Mouse (Mus musculus): Measurements from ENCODE around the gene Uqcc2. TPM values are rescaled to one million over a fixed set of nuclear protein-coding genes. Genes with fewer than 3 reads are reported as not detected.

Uqcc2 gene
- total RNA-seq (2014; fragmentation: Nextera tagmentation) = 180 and 198 TPM in 2 replicates
- total RNA-seq (2017) = 177 and 204 TPM in 2 replicates

GRCm38 (mm10) chr17:27133551-27134141 lies at the start of gene Uqcc2:
Gene Uqcc2, minus strand, starts transcription at chr17:27133916.
- ATAC-seq (replicated peaks; ENCODE audit: low FRiP score, low TSS enrichment, poor library complexity, severe bottlenecking) = peak; percentile 84

- no peak for ATAC-seq (replicated peaks; ENCODE audit: low FRiP score, low TSS enrichment, poor library complexity, severe bottlenecking)
Observed at GRCm38 (mm10) chr17:27182401-27182800, 48.7 kb upstream of the Uqcc2 start.

- no peak for ATAC-seq (replicated peaks; ENCODE audit: low FRiP score, low TSS enrichment, poor library complexity, severe bottlenecking)
Observed at GRCm38 (mm10) chr17:27181666-27182065, 48.0 kb upstream of the Uqcc2 start.

GRCm38 (mm10) chr17:27179681-27180280 lies 46.1 kb upstream of the Uqcc2 start:
- no peak for ATAC-seq (replicated peaks; ENCODE audit: low FRiP score, low TSS enrichment, poor library complexity, severe bottlenecking)

- peak; percentile 71 for ATAC-seq (replicated peaks; ENCODE audit: low FRiP score, low TSS enrichment, poor library complexity, severe bottlenecking)
Observed at GRCm38 (mm10) chr17:27178427-27179177, 44.9 kb upstream of the Uqcc2 start.

GRCm38 (mm10) chr17:27178019-27178418 lies 44.3 kb upstream of the Uqcc2 start:
- ATAC-seq (replicated peaks; ENCODE audit: low FRiP score, low TSS enrichment, poor library complexity, severe bottlenecking) = no peak

GRCm38 (mm10) chr17:27176754-27177153 lies 43.0 kb upstream of the Uqcc2 start:
- no peak for ATAC-seq (replicated peaks; ENCODE audit: low FRiP score, low TSS enrichment, poor library complexity, severe bottlenecking)

- ATAC-seq (replicated peaks; ENCODE audit: low FRiP score, low TSS enrichment, poor library complexity, severe bottlenecking) = no peak
Observed at GRCm38 (mm10) chr17:27176287-27176686, 42.6 kb upstream of the Uqcc2 start.

GRCm38 (mm10) chr17:27175196-27175874 lies 41.6 kb upstream of the Uqcc2 start:
- no peak for ATAC-seq (replicated peaks; ENCODE audit: low FRiP score, low TSS enrichment, poor library complexity, severe bottlenecking)

- ATAC-seq (replicated peaks; ENCODE audit: low FRiP score, low TSS enrichment, poor library complexity, severe bottlenecking) = no peak
Observed at GRCm38 (mm10) chr17:27173715-27174114, 40.0 kb upstream of the Uqcc2 start.

- ATAC-seq (replicated peaks; ENCODE audit: low FRiP score, low TSS enrichment, poor library complexity, severe bottlenecking) = no peak
Observed at GRCm38 (mm10) chr17:27172459-27172858, 38.7 kb upstream of the Uqcc2 start.

- ATAC-seq (replicated peaks; ENCODE audit: low FRiP score, low TSS enrichment, poor library complexity, severe bottlenecking) = no peak
Observed at GRCm38 (mm10) chr17:27171121-27171520, 37.4 kb upstream of the Uqcc2 start.

- ATAC-seq (replicated peaks; ENCODE audit: low FRiP score, low TSS enrichment, poor library complexity, severe bottlenecking) = no peak
Observed at GRCm38 (mm10) chr17:27169952-27170695, 36.4 kb upstream of the Uqcc2 start.

GRCm38 (mm10) chr17:27168569-27168968 lies 34.9 kb upstream of the Uqcc2 start:
- ATAC-seq (replicated peaks; ENCODE audit: low FRiP score, low TSS enrichment, poor library complexity, severe bottlenecking) = no peak

GRCm38 (mm10) chr17:27167545-27167944 lies 33.8 kb upstream of the Uqcc2 start, which contains the start of gene Ip6k3:
Gene Ip6k3, minus strand, starts transcription at chr17:27167795.
- no peak for ATAC-seq (replicated peaks; ENCODE audit: low FRiP score, low TSS enrichment, poor library complexity, severe bottlenecking)

- ATAC-seq (replicated peaks; ENCODE audit: low FRiP score, low TSS enrichment, poor library complexity, severe bottlenecking) = no peak
Observed at GRCm38 (mm10) chr17:27166901-27167300, 33.2 kb upstream of the Uqcc2 start.

- ATAC-seq (replicated peaks; ENCODE audit: low FRiP score, low TSS enrichment, poor library complexity, severe bottlenecking) = no peak
Observed at GRCm38 (mm10) chr17:27165054-27165773, 31.5 kb upstream of the Uqcc2 start.

- ATAC-seq (replicated peaks; ENCODE audit: low FRiP score, low TSS enrichment, poor library complexity, severe bottlenecking) = no peak
Observed at GRCm38 (mm10) chr17:27160905-27161304, 27.2 kb upstream of the Uqcc2 start.

GRCm38 (mm10) chr17:27159169-27159568 lies 25.5 kb upstream of the Uqcc2 start:
- ATAC-seq (replicated peaks; ENCODE audit: low FRiP score, low TSS enrichment, poor library complexity, severe bottlenecking) = no peak
